Mouse (Mus musculus): Measurements from ENCODE around the gene Fut8.

The Fut8 gene

GRCm38 (mm10) chr12:77305502-77305901 is 67.6 kb downstream of the Fut8 start:
- DNase-seq (ENCODE audit: low spot score): no peak

GRCm38 (mm10) chr12:77306759-77307314 is 68.9 kb downstream of the Fut8 start:
- DNase-seq (ENCODE audit: low spot score): no peak

- DNase-seq (ENCODE audit: low spot score): no peak
These were observed 71.6 kb downstream of the Fut8 start for GRCm38 (mm10) chr12:77309507-77309906.

- DNase-seq (ENCODE audit: low spot score): no peak
These were observed 75.6 kb downstream of the Fut8 start for GRCm38 (mm10) chr12:77313502-77313901.

GRCm38 (mm10) chr12:77324142-77324541 is 86.2 kb downstream of the Fut8 start:
- no peak for DNase-seq (ENCODE audit: low spot score)

GRCm38 (mm10) chr12:77346521-77346920 is 108.6 kb downstream of the Fut8 start:
- no peak for DNase-seq (ENCODE audit: low spot score)

- no peak for DNase-seq (ENCODE audit: low spot score)
These were observed 111.6 kb downstream of the Fut8 start for GRCm38 (mm10) chr12:77349543-77349942.

- DNase-seq (ENCODE audit: low spot score): no peak
These were observed 177.8 kb downstream of the Fut8 start for GRCm38 (mm10) chr12:77415720-77416119.

GRCm38 (mm10) chr12:77421667-77422393 is 183.9 kb downstream of the Fut8 start:
- no peak for DNase-seq (ENCODE audit: low spot score)

GRCm38 (mm10) chr12:77426093-77426492 is 188.2 kb downstream of the Fut8 start:
- DNase-seq (ENCODE audit: low spot score): no peak

GRCm38 (mm10) chr12:77428165-77428564 is 190.2 kb downstream of the Fut8 start:
- DNase-seq (ENCODE audit: low spot score): no peak

- no peak for DNase-seq (ENCODE audit: low spot score)
These were observed 191.5 kb downstream of the Fut8 start for GRCm38 (mm10) chr12:77429381-77429780.

GRCm38 (mm10) chr12:77436733-77437132 is 198.8 kb downstream of the Fut8 start:
- no peak for DNase-seq (ENCODE audit: low spot score)

- DNase-seq (ENCODE audit: low spot score): no peak
These were observed 212.9 kb downstream of the Fut8 start for GRCm38 (mm10) chr12:77450816-77451215.

GRCm38 (mm10) chr12:77466178-77466577 is 228.3 kb downstream of the Fut8 start:
- no peak for DNase-seq (ENCODE audit: low spot score)

- no peak for DNase-seq (ENCODE audit: low spot score)
These were observed 242.0 kb downstream of the Fut8 start for GRCm38 (mm10) chr12:77479931-77480330.

- no peak for DNase-seq (ENCODE audit: low spot score)
These were observed 243.2 kb downstream of the Fut8 start for GRCm38 (mm10) chr12:77481153-77481552.

- DNase-seq (ENCODE audit: low spot score): no peak
These were observed 243.9 kb downstream of the Fut8 start for GRCm38 (mm10) chr12:77481799-77482198.

- no peak for DNase-seq (ENCODE audit: low spot score)
These were observed 245.4 kb downstream of the Fut8 start for GRCm38 (mm10) chr12:77483180-77483855.

GRCm38 (mm10) chr12:77484761-77485160 is 246.8 kb downstream of the Fut8 start:
- no peak for DNase-seq (ENCODE audit: low spot score)

- no peak for DNase-seq (ENCODE audit: low spot score)
These were observed 253.6 kb downstream of the Fut8 start for GRCm38 (mm10) chr12:77491478-77491877.

- no peak for DNase-seq (ENCODE audit: low spot score)
These were observed 257.9 kb downstream of the Fut8 start for GRCm38 (mm10) chr12:77495781-77496180.

GRCm38 (mm10) chr12:77498153-77498552 is 260.2 kb downstream of the Fut8 start:
- DNase-seq (ENCODE audit: low spot score): no peak
